Mouse (Mus musculus) ovary, adult 2 months (tissue): ENCODE measurements around the gene Mars2. TPM values are rescaled to one million over a fixed set of nuclear protein-coding genes. Genes with fewer than 3 reads are reported as not detected.

Source experiments
- polyA plus RNA-seq: library from polyadenylated mRNA; depleted of rRNA; stranded (reverse); fragments of >200 nt; gene quantifications from 2 replicates; pipeline ENCODE4 v1.2.3, GENCODE M21; 2012; rRNA removed

Gene Mars2
- 2.6 and 3.4 TPM in 2 replicates for polyA plus RNA-seq

GRCm38 (mm10) chr1:55236890-55237642, at the start of gene Mars2:
Gene Mars2 (plus strand): TSS chr1:55237177.

GRCm38 (mm10) chr1:55226011-55226857, 10.7 kb upstream of the Mars2 start, which contains the start of gene Rftn2:
Gene Rftn2 (minus strand): TSS chr1:55226782.

Other genes starting within 250 kb of the Mars2 start
- 19.1 and 25.9 TPM in 2 replicates for gene Sf3b1, start 209.7 kb upstream of the Mars2 start, polyA plus RNA-seq
- 6.3 and 9.4 TPM in 2 replicates for gene Coq10b, start 184.4 kb upstream of the Mars2 start, polyA plus RNA-seq
- 23.0 and 35.4 TPM in 2 replicates for gene Hspe1, start 149.0 kb upstream of the Mars2 start, polyA plus RNA-seq
- gene Hspd1, start 148.9 kb upstream of the Mars2 start, polyA plus RNA-seq = 21.4 and 25.2 TPM in 2 replicates
- 6.2 and 6.7 TPM in 2 replicates for gene Mob4, start 105.9 kb upstream of the Mars2 start, polyA plus RNA-seq
- 2.9 and 3.4 TPM in 2 replicates for gene Rftn2, start 10.4 kb upstream of the Mars2 start, polyA plus RNA-seq
- gene Boll, start 126.3 kb downstream of the Mars2 start, polyA plus RNA-seq = not detected in 2 replicates
- 1.6 and 2.7 TPM in 2 replicates for gene Plcl1, start 168.7 kb downstream of the Mars2 start, polyA plus RNA-seq